Comparison of ENCODE assay signal across 25 mouse cellular contexts in the genomic region with DNA sequence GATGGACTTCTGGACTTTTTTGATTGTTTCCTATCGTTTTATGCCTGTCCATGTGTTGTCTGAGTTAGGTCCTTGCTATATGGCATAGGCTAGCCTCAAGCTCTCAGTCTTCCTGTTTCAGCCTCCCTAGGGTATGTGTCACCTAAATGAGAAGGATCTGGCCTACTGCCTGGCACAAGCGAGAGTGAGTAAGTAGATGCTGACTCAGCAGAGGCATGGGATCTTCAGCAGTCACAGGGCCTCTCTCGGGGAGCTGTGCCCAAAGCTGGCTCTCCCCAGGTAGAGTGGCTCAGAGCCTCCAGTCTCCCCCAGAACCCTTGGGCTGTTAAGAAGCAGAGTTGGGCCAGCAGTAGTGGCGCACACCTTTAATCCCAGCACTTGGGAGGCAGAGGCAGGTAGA. TPM values are rescaled to one million over a fixed set of nuclear protein-coding genes. Genes with fewer than 3 reads are reported as not detected.
DNase-seq lines count a peak whose midpoint lies in the region; ATAC-seq and TF ChIP-seq lines count a peak whose summit lies in the region.
"Had no signal": no experiment of that assay in that cellular context is flagged by ENCODE, and none has a peak within 500 bp of the region (broad histone marks: within the 10 kb centered on the region; RNA-seq: fewer than 3 reads in every experiment).

No protein-coding gene starts in this region.

- TF ChIP-seq CTCF in midbrain, postnatal 0 days (IDR thresholded peaks at IDR 0.05), result no peak
- no peak for TF ChIP-seq CTCF in MEL (IDR thresholded peaks at IDR 0.05 in 2 of 3, conservative IDR thresholded peaks at IDR 0.05 in 1 of 3; ENCODE audit: control insufficient read depth in 1 of 3, insufficient read depth in 1 of 3, low read depth in 2 of 3, low read length in 3 of 3, poor library complexity in 1 of 3, severe bottlenecking in 1 of 3)
- TF ChIP-seq CTCF in intestine, postnatal 0 days (IDR thresholded peaks at IDR 0.05; ENCODE audit: low read depth), result no peak

- WGBS in midbrain, embryonic 11.5 days, result 85% methylated on average over 4 of the region's 4 CpGs
- 95% methylated on average over 4 of the region's 4 CpGs for WGBS in midbrain, postnatal 0 days
- WGBS in intestine, postnatal 0 days, result 87% methylated on average over 4 of the region's 4 CpGs

- no peaks in the 10 kb centered on the region for H3K79me2 ChIP-seq in MEL (ENCODE audit: control insufficient read depth, insufficient read depth, low read length, poor library complexity)

- peaks cover 11% of the 10 kb centered on the region for H3K36me3 ChIP-seq in midbrain, embryonic 11.5 days (ENCODE audit: control insufficient read depth, insufficient read depth, low read length)
- peaks cover 55% of the 10 kb centered on the region for H3K36me3 ChIP-seq in midbrain, postnatal 0 days (ENCODE audit: insufficient read depth, low read length)
- no peaks in the 10 kb centered on the region for H3K36me3 ChIP-seq in MEL (ENCODE audit: control insufficient read depth in 1 of 2, insufficient read depth in 2 of 2, low read length in 2 of 2)
- peaks cover 67% of the 10 kb centered on the region for H3K36me3 ChIP-seq in intestine, postnatal 0 days (ENCODE audit: control insufficient read depth, insufficient read depth)

- no peak for TF ChIP-seq EP300 in MEL (IDR thresholded peaks at IDR 0.05; ENCODE audit: low read depth in 1 of 2, low read length in 2 of 2)

- ATAC-seq in midbrain, embryonic 11.5 days (ENCODE audit: low FRiP score), result no peak
- ATAC-seq in midbrain, postnatal 0 days (ENCODE audit: low FRiP score), result no peak
- no peak for ATAC-seq in intestine, postnatal 0 days
- ATAC-seq: activated CD4-positive, CD25-positive, alpha-beta regulatory T cell, adult 4 months; forebrain, embryonic 14.5 days; Patski had no signal

- no peaks in the 10 kb centered on the region for H3K4me1 ChIP-seq in midbrain, embryonic 11.5 days (ENCODE audit: control insufficient read depth, insufficient read depth, low read length)
- no peaks in the 10 kb centered on the region for H3K4me1 ChIP-seq in midbrain, postnatal 0 days (ENCODE audit: insufficient read depth, low read length)
- no peaks in the 10 kb centered on the region for H3K4me1 ChIP-seq in MEL (ENCODE audit: control insufficient read depth in 1 of 2, insufficient read depth in 2 of 2, low read length in 2 of 2)
- H3K4me1 ChIP-seq in intestine, postnatal 0 days (replicated peaks; ENCODE audit: control insufficient read depth, insufficient read depth, low read length), result no peaks in the 10 kb centered on the region
- H3K4me1 ChIP-seq: embryonic facial prominence, embryonic 15.5 days; forebrain, embryonic 10.5 days; heart, embryonic 12.5 days had no signal

- no peaks in the 10 kb centered on the region for H3K9me3 ChIP-seq in midbrain, embryonic 11.5 days (ENCODE audit: control insufficient read depth, low read length)
- H3K9me3 ChIP-seq in midbrain, postnatal 0 days (ENCODE audit: low read length), result no peaks in the 10 kb centered on the region
- no peaks in the 10 kb centered on the region for H3K9me3 ChIP-seq in MEL (replicated peaks; ENCODE audit: insufficient read depth, low read length)
- no peaks in the 10 kb centered on the region for H3K9me3 ChIP-seq in intestine, postnatal 0 days (ENCODE audit: control insufficient read depth)
- H3K9me3 ChIP-seq: embryonic facial prominence, embryonic 15.5 days; forebrain, embryonic 10.5 days; G1E; heart, embryonic 12.5 days; hindbrain, embryonic 10.5 days had no signal

- H3K4me2 ChIP-seq in midbrain, embryonic 11.5 days, result no peak overlapping the region
- H3K4me2 ChIP-seq in midbrain, postnatal 0 days (ENCODE audit: low read depth, low read length, poor library complexity, severe bottlenecking), result no peak overlapping the region
- no peak overlapping the region for H3K4me2 ChIP-seq in intestine, postnatal 0 days (replicated peaks; ENCODE audit: low read depth)
- H3K4me2 ChIP-seq: embryonic facial prominence, embryonic 15.5 days; heart, embryonic 12.5 days; hindbrain, embryonic 14.5 days had no signal

- TF ChIP-seq POLR2A in MEL (IDR thresholded peaks at IDR 0.05; ENCODE audit: control insufficient read depth in 1 of 2, insufficient read depth in 1 of 2, low read depth in 1 of 2, low read length in 2 of 2, poor library complexity in 1 of 2), result no peak

- DNase-seq in adrenal gland, adult 2 months, result peak; percentile 43
- no peak for DNase-seq in adrenal gland, postnatal 14 days
- peak; percentile 77 for DNase-seq in midbrain, embryonic 11.5 days (ENCODE audit: low spot score, missing footprints)
- DNase-seq in midbrain, postnatal 0 days (ENCODE audit: low spot score), result no peak
- no peak for DNase-seq in MEL (ENCODE audit: low read depth, low spot score)
- no peak for DNase-seq in retina, postnatal 1 day
- DNase-seq: adrenal gland, postnatal 36 days; cerebellum, adult 11 months; cerebellum, adult 8-10 months; cerebellum, postnatal 14 days; embryo, embryonic 11 days; gastrocnemius, adult 2 months; gastrocnemius, postnatal 25 days had no signal

- H3K9ac ChIP-seq in midbrain, embryonic 11.5 days (ENCODE audit: low read length), result no peak overlapping the region
- no peak overlapping the region for H3K9ac ChIP-seq in midbrain, postnatal 0 days (replicated peaks; ENCODE audit: low read length, poor library complexity, severe bottlenecking)
- no peak overlapping the region for H3K9ac ChIP-seq in MEL (ENCODE audit: control insufficient read depth, low read depth, low read length, poor library complexity, severe bottlenecking)
- no peak overlapping the region for H3K9ac ChIP-seq in intestine, postnatal 0 days (ENCODE audit: low read depth, low read length)
- H3K9ac ChIP-seq: embryonic facial prominence, embryonic 15.5 days; heart, embryonic 12.5 days; hindbrain, embryonic 14.5 days had no signal

- no peak overlapping the region for H3K27ac ChIP-seq in midbrain, embryonic 11.5 days (ENCODE audit: low read depth, low read length)
- no peak overlapping the region for H3K27ac ChIP-seq in midbrain, postnatal 0 days (ENCODE audit: low read depth, low read length)
- no peak overlapping the region for H3K27ac ChIP-seq in MEL (ENCODE audit: control insufficient read depth, low read depth, low read length)
- no peak overlapping the region for H3K27ac ChIP-seq in intestine, postnatal 0 days (ENCODE audit: low read depth, low read length)
- H3K27ac ChIP-seq: embryonic facial prominence, embryonic 15.5 days; forebrain, embryonic 10.5 days; gastrocnemius, adult 2 months; hindbrain, embryonic 10.5 days; hindbrain, embryonic 14.5 days had no signal

- no peak overlapping the region for H3K4me3 ChIP-seq in midbrain, embryonic 11.5 days (ENCODE audit: low read depth, low read length)
- H3K4me3 ChIP-seq in midbrain, postnatal 0 days (ENCODE audit: low read depth, low read length), result no peak overlapping the region
- H3K4me3 ChIP-seq in MEL (ENCODE audit: control insufficient read depth in 1 of 2, insufficient read depth in 1 of 2, low read depth in 2 of 2, low read length in 2 of 2), result no peak overlapping the region
- no peak overlapping the region for H3K4me3 ChIP-seq in intestine, postnatal 0 days (ENCODE audit: low read depth, low read length)
- H3K4me3 ChIP-seq: embryonic facial prominence, embryonic 15.5 days; erythroblast, embryonic 14.5 days; forebrain, embryonic 10.5 days; gastrocnemius, adult 2 months; heart, embryonic 12.5 days; hindbrain, embryonic 10.5 days had no signal

- TF ChIP-seq RAD21 in MEL (IDR thresholded peaks at IDR 0.05; ENCODE audit: low read depth, low read length), result no peak

- H3K27me3 ChIP-seq in midbrain, embryonic 11.5 days (ENCODE audit: control insufficient read depth, insufficient read depth, low read length), result no peaks in the 10 kb centered on the region
- H3K27me3 ChIP-seq in midbrain, postnatal 0 days (ENCODE audit: insufficient read depth, low read length), result no peaks in the 10 kb centered on the region
- H3K27me3 ChIP-seq in MEL (ENCODE audit: control insufficient read depth in 1 of 2, insufficient read depth in 2 of 2, low read length in 2 of 2), result no peaks in the 10 kb centered on the region
- H3K27me3 ChIP-seq in intestine, postnatal 0 days (replicated peaks; ENCODE audit: control insufficient read depth, insufficient read depth, low read length), result no peaks in the 10 kb centered on the region
- H3K27me3 ChIP-seq: embryonic facial prominence, embryonic 15.5 days; heart, embryonic 12.5 days; Patski had no signal

RNA-seq across cellular contexts. Expression of a gene that starts 7.3 kb away (rescaled TPM):
- 10 to 100 TPM; 21.7 to 25.0 TPM for total RNA-seq in adrenal gland, adult 2 months (2021)
- 34.6 and 40.2 TPM in 2 replicates for polyA plus RNA-seq in adrenal gland, adult 2 months (2012; rRNA removed)
- 17.2 and 25.2 TPM in 2 replicates for total RNA-seq in adrenal gland, postnatal 14 days (2021)
- 23.5 and 26.7 TPM in 2 replicates for polyA plus RNA-seq in midbrain, embryonic 11.5 days (2014; fragmentation: Nextera tagmentation; extraction: Ambion mirVana)
- total RNA-seq in midbrain, postnatal 0 days (2014; rRNA removed), result 93.8 and 112 TPM in 2 replicates
- polyA plus RNA-seq in midbrain, postnatal 0 days (2015; fragmentation: Nextera tagmentation; extraction: Ambion mirVana), result 49.2 and 52.9 TPM in 2 replicates
- total RNA-seq in MEL (2012; rRNA removed), result 10.1 and 11.3 TPM in 2 replicates
- 10 to 100 TPM in 1 of 2 experiments, not detected in 1; 13.2 TPM for polyA plus RNA-seq in MEL (2012; ENCODE audit: insufficient read depth in 1 of 2, insufficient read length in 2 of 2, low read depth in 1 of 2, low replicate concordance in 2 of 2, missing spikeins in 1 of 2)
- polyA plus RNA-seq in intestine, postnatal 0 days (2015; fragmentation: Nextera tagmentation; extraction: Ambion mirVana), result 15.5 and 15.6 TPM in 2 replicates

RNA-seq across cellular contexts. Expression of a gene that starts 17.7 kb away (rescaled TPM):
- 10 to 100 TPM; 10.3 to 13.1 TPM for total RNA-seq in adrenal gland, adult 2 months (2021)
- 9.3 and 11.3 TPM in 2 replicates for polyA plus RNA-seq in adrenal gland, adult 2 months (2012; rRNA removed)
- total RNA-seq in adrenal gland, postnatal 14 days (2021), result 8.7 and 11.5 TPM in 2 replicates
- polyA plus RNA-seq in midbrain, embryonic 11.5 days (2014; fragmentation: Nextera tagmentation; extraction: Ambion mirVana), result 2.5 and 3.1 TPM in 2 replicates
- 22.0 and 23.3 TPM in 2 replicates for total RNA-seq in midbrain, postnatal 0 days (2014; rRNA removed)
- 9.0 and 10.7 TPM in 2 replicates for polyA plus RNA-seq in midbrain, postnatal 0 days (2015; fragmentation: Nextera tagmentation; extraction: Ambion mirVana)
- total RNA-seq in MEL (2012; rRNA removed), result 1.8 and 2.0 TPM in 2 replicates
- polyA plus RNA-seq in MEL (2012; ENCODE audit: insufficient read depth in 1 of 2, insufficient read length in 2 of 2, low read depth in 1 of 2, low replicate concordance in 2 of 2, missing spikeins in 1 of 2), result 1 to 10 TPM in 1 of 2 experiments, not detected in 1; 2.9 TPM
- 1.1 and 1.7 TPM in 2 replicates for polyA plus RNA-seq in intestine, postnatal 0 days (2015; fragmentation: Nextera tagmentation; extraction: Ambion mirVana)

RNA-seq across cellular contexts. Expression of a gene that starts 17.8 kb away (rescaled TPM):
- total RNA-seq in adrenal gland, adult 2 months (2021), result 10 to 100 TPM; 47.0 to 52.5 TPM
- polyA plus RNA-seq in adrenal gland, adult 2 months (2012; rRNA removed), result 36.4 and 39.8 TPM in 2 replicates
- total RNA-seq in adrenal gland, postnatal 14 days (2021), result 43.7 and 49.8 TPM in 2 replicates
- 92.1 and 93.6 TPM in 2 replicates for polyA plus RNA-seq in midbrain, embryonic 11.5 days (2014; fragmentation: Nextera tagmentation; extraction: Ambion mirVana)
- total RNA-seq in midbrain, postnatal 0 days (2014; rRNA removed), result 46.0 and 49.6 TPM in 2 replicates
- polyA plus RNA-seq in midbrain, postnatal 0 days (2015; fragmentation: Nextera tagmentation; extraction: Ambion mirVana), result 34.2 and 37.3 TPM in 2 replicates
- total RNA-seq in MEL (2012; rRNA removed), result 64.9 and 77.0 TPM in 2 replicates
- polyA plus RNA-seq in MEL (2012; ENCODE audit: insufficient read depth in 1 of 2, insufficient read length in 2 of 2, low read depth in 1 of 2, low replicate concordance in 2 of 2, missing spikeins in 1 of 2), result 100 to 1,000 TPM in 1 of 2 experiments, 10 to 100 TPM in 1; 32.1 to 101 TPM
- polyA plus RNA-seq in intestine, postnatal 0 days (2015; fragmentation: Nextera tagmentation; extraction: Ambion mirVana), result 15.7 and 16.5 TPM in 2 replicates

RNA-seq across cellular contexts. Expression of a gene that starts 19.1 kb away (rescaled TPM):
- total RNA-seq in adrenal gland, adult 2 months (2021), result 1 to 10 TPM; 1.8 to 2.2 TPM
- polyA plus RNA-seq in adrenal gland, adult 2 months (2012; rRNA removed), result 0.59 and 0.71 TPM in 2 replicates
- 3.6 and 27.0 TPM in 2 replicates for total RNA-seq in adrenal gland, postnatal 14 days (2021)
- polyA plus RNA-seq in midbrain, embryonic 11.5 days (2014; fragmentation: Nextera tagmentation; extraction: Ambion mirVana), result 1.9 TPM in 2 replicates
- total RNA-seq in midbrain, postnatal 0 days (2014; rRNA removed), result 8.2 and 13.2 TPM in 2 replicates
- polyA plus RNA-seq in midbrain, postnatal 0 days (2015; fragmentation: Nextera tagmentation; extraction: Ambion mirVana), result 5.5 and 6.9 TPM in 2 replicates
- total RNA-seq in MEL (2012; rRNA removed), result 22.6 and 40.1 TPM in 2 replicates
- polyA plus RNA-seq in MEL (2012; ENCODE audit: insufficient read depth in 1 of 2, insufficient read length in 2 of 2, low read depth in 1 of 2, low replicate concordance in 2 of 2, missing spikeins in 1 of 2), result 10 to 100 TPM in 1 of 2 experiments, not detected in 1; 15.5 TPM
- 7.6 and 8.4 TPM in 2 replicates for polyA plus RNA-seq in intestine, postnatal 0 days (2015; fragmentation: Nextera tagmentation; extraction: Ambion mirVana)
- total RNA-seq: granulocyte monocyte progenitor cell, adult 5-6 weeks had no signal

RNA-seq across cellular contexts. Expression of a gene that starts 44.2 kb away (rescaled TPM):
- 10 to 100 TPM; 13.7 to 16.2 TPM for total RNA-seq in adrenal gland, adult 2 months (2021)
- polyA plus RNA-seq in adrenal gland, adult 2 months (2012; rRNA removed), result 35.3 and 38.3 TPM in 2 replicates
- 15.6 and 18.2 TPM in 2 replicates for total RNA-seq in adrenal gland, postnatal 14 days (2021)
- polyA plus RNA-seq in midbrain, embryonic 11.5 days (2014; fragmentation: Nextera tagmentation; extraction: Ambion mirVana), result 14.6 and 17.3 TPM in 2 replicates
- 41.9 and 48.4 TPM in 2 replicates for total RNA-seq in midbrain, postnatal 0 days (2014; rRNA removed)
- polyA plus RNA-seq in midbrain, postnatal 0 days (2015; fragmentation: Nextera tagmentation; extraction: Ambion mirVana), result 31.9 and 36.2 TPM in 2 replicates
- 26.3 and 27.4 TPM in 2 replicates for total RNA-seq in MEL (2012; rRNA removed)
- 10 to 100 TPM in 1 of 2 experiments, not detected in 1; 23.0 TPM for polyA plus RNA-seq in MEL (2012; ENCODE audit: insufficient read depth in 1 of 2, insufficient read length in 2 of 2, low read depth in 1 of 2, low replicate concordance in 2 of 2, missing spikeins in 1 of 2)
- 37.2 and 40.8 TPM in 2 replicates for polyA plus RNA-seq in intestine, postnatal 0 days (2015; fragmentation: Nextera tagmentation; extraction: Ambion mirVana)

Comparison
In these comparisons a context has a peak if more than half of its experiments do, and no peak if none do; other contexts are left out.
1. DNase-seq: peak in adrenal gland, adult 2 months (single experiment) and midbrain, embryonic 11.5 days (single experiment); none in adrenal gland, postnatal 14 days (single experiment), midbrain, postnatal 0 days (single experiment), MEL (single experiment) and retina, postnatal 1 day (single experiment).